ENCODE assay signal across 21 mouse cellular contexts in genomic region chr19:40964367-40964891, GRCm38 (mm10). TPM values are rescaled to one million over a fixed set of nuclear protein-coding genes. Genes with fewer than 3 reads are reported as not detected.
DNase-seq lines count a peak whose midpoint lies in the region; ATAC-seq and TF ChIP-seq lines count a peak whose summit lies in the region.
"Had no signal": no experiment of that assay in that cellular context is flagged by ENCODE, and none has a peak within 500 bp of the region (broad histone marks: within the 10 kb centered on the region; RNA-seq: fewer than 3 reads in every experiment).

No protein-coding gene starts in this region.

- no peaks in the 10 kb centered on the region for H3K9me3 ChIP-seq in lung, embryonic 15.5 days
- H3K9me3 ChIP-seq in intestine, embryonic 15.5 days = no peaks in the 10 kb centered on the region
- H3K9me3 ChIP-seq in stomach, embryonic 16.5 days (replicated peaks; ENCODE audit: control insufficient read depth, low read length) = no peaks in the 10 kb centered on the region
- H3K9me3 ChIP-seq: forebrain, embryonic 13.5 days; hindbrain, embryonic 15.5 days; limb, embryonic 15.5 days; liver, embryonic 15.5 days; midbrain, embryonic 15.5 days; neural tube, embryonic 12.5 days had no signal

- H3K4me3 ChIP-seq in lung, embryonic 15.5 days = no peak overlapping the region
- no peak overlapping the region for H3K4me3 ChIP-seq in intestine, embryonic 15.5 days (replicated peaks)
- H3K4me3 ChIP-seq in stomach, embryonic 16.5 days (replicated peaks; ENCODE audit: low read length) = no peak overlapping the region
- H3K4me3 ChIP-seq: erythroblast, embryonic 14.5 days; forebrain, embryonic 13.5 days; gastrocnemius, adult 2 months; hindbrain, embryonic 15.5 days; limb, embryonic 15.5 days; liver, embryonic 15.5 days; midbrain, embryonic 15.5 days; neural tube, embryonic 12.5 days had no signal

- H3K27me3 ChIP-seq in lung, embryonic 15.5 days = no peaks in the 10 kb centered on the region
- H3K27me3 ChIP-seq in intestine, embryonic 15.5 days (replicated peaks) = no peaks in the 10 kb centered on the region
- no peaks in the 10 kb centered on the region for H3K27me3 ChIP-seq in stomach, embryonic 16.5 days (ENCODE audit: control insufficient read depth, insufficient read depth, low read length)
- H3K27me3 ChIP-seq: forebrain, embryonic 13.5 days; hindbrain, embryonic 15.5 days; limb, embryonic 15.5 days; midbrain, embryonic 15.5 days; neural tube, embryonic 12.5 days had no signal

- H3K27ac ChIP-seq in lung, embryonic 15.5 days = peak overlapping the region; percentile 63
- H3K27ac ChIP-seq in intestine, embryonic 15.5 days = 0 out of 2 replicates have a peak overlapping the region, but pooled peaks have one; percentile 0
- peak overlapping the region; percentile 56 for H3K27ac ChIP-seq in stomach, embryonic 16.5 days (ENCODE audit: low read length)
- H3K27ac ChIP-seq: forebrain, embryonic 13.5 days; gastrocnemius, adult 2 months; hindbrain, embryonic 15.5 days; limb, embryonic 15.5 days; liver, embryonic 15.5 days; midbrain, embryonic 15.5 days; neural tube, embryonic 12.5 days had no signal

- 58% methylated on average over 3 of the region's 3 CpGs for WGBS in lung, embryonic 15.5 days
- WGBS in intestine, embryonic 15.5 days = 57% methylated on average over 3 of the region's 3 CpGs
- 53% methylated on average over 3 of the region's 3 CpGs for WGBS in stomach, embryonic 16.5 days

- TF ChIP-seq POLR2A in brain, embryonic 14.5 days (IDR thresholded peaks at IDR 0.05; ENCODE audit: borderline replicate concordance, extremely low read depth, insufficient read depth, insufficient read length, poor library complexity, severe bottlenecking) = no peak

- 0 out of 2 replicates have a peak, but pooled peaks cover 5% of the 10 kb centered on the region for H3K4me1 ChIP-seq in lung, embryonic 15.5 days
- no peaks in the 10 kb centered on the region for H3K4me1 ChIP-seq in intestine, embryonic 15.5 days (replicated peaks)
- H3K4me1 ChIP-seq in stomach, embryonic 16.5 days (ENCODE audit: control insufficient read depth, insufficient read depth, low read length) = no peaks in the 10 kb centered on the region
- H3K4me1 ChIP-seq: forebrain, embryonic 13.5 days; hindbrain, embryonic 15.5 days; liver, embryonic 15.5 days; midbrain, embryonic 15.5 days; neural tube, embryonic 12.5 days had no signal

- no peak for TF ChIP-seq CTCF in brain, embryonic 14.5 days (IDR thresholded peaks at IDR 0.05; ENCODE audit: borderline replicate concordance, extremely low read depth, insufficient read depth, insufficient read length)

- DNase-seq in lung, postnatal 10 days = no peak
- peak; percentile 2 for DNase-seq in brain, embryonic 14.5 days (ENCODE audit: low read depth)
- no peak for DNase-seq in layer of hippocampus, adult 8-10 months (ENCODE audit: low spot score in 2 of 2)
- DNase-seq: adrenal gland, postnatal 10 days; cerebellum, adult 9-10 months; gastrocnemius, adult 2 months; kidney, adult 18-20 months; kidney, postnatal 10 days; lung, postnatal 4 days; right cerebral cortex, postnatal 14 days had no signal

- H3K9ac ChIP-seq in lung, embryonic 15.5 days = no peak overlapping the region
- no peak overlapping the region for H3K9ac ChIP-seq in intestine, embryonic 15.5 days
- H3K9ac ChIP-seq in stomach, embryonic 16.5 days (ENCODE audit: low read length) = no peak overlapping the region
- H3K9ac ChIP-seq: forebrain, embryonic 13.5 days; hindbrain, embryonic 15.5 days; limb, embryonic 15.5 days; liver, embryonic 15.5 days; midbrain, embryonic 15.5 days; neural tube, embryonic 12.5 days had no signal

- ATAC-seq in lung, embryonic 15.5 days (ENCODE audit: borderline replicate concordance, extremely low read depth, low FRiP score, low TSS enrichment) = no peak
- ATAC-seq in intestine, embryonic 15.5 days = peak; percentile 66
- peak; percentile 35 for ATAC-seq in stomach, embryonic 16.5 days (ENCODE audit: insufficient read depth, low FRiP score)
- no peak for ATAC-seq in frontal cortex, adult (ENCODE audit: low TSS enrichment)
- ATAC-seq: forebrain, embryonic 13.5 days; midbrain, embryonic 15.5 days had no signal

- no peak overlapping the region for H3K4me2 ChIP-seq in lung, embryonic 15.5 days
- H3K4me2 ChIP-seq in intestine, embryonic 15.5 days (replicated peaks) = no peak overlapping the region
- H3K4me2 ChIP-seq in stomach, embryonic 16.5 days (ENCODE audit: low read depth, low read length) = no peak overlapping the region
- H3K4me2 ChIP-seq: forebrain, embryonic 13.5 days; hindbrain, embryonic 15.5 days; limb, embryonic 15.5 days; liver, embryonic 15.5 days; midbrain, embryonic 15.5 days; neural tube, embryonic 12.5 days had no signal

- no peaks in the 10 kb centered on the region for H3K36me3 ChIP-seq in lung, embryonic 15.5 days
- no peaks in the 10 kb centered on the region for H3K36me3 ChIP-seq in intestine, embryonic 15.5 days
- no peaks in the 10 kb centered on the region for H3K36me3 ChIP-seq in stomach, embryonic 16.5 days (ENCODE audit: control insufficient read depth, insufficient read depth, low read length)
- H3K36me3 ChIP-seq: hindbrain, embryonic 15.5 days; limb, embryonic 15.5 days; liver, embryonic 15.5 days; midbrain, embryonic 15.5 days; neural tube, embryonic 12.5 days had no signal

RNA-seq across cellular contexts. Expression of gene Blnk, which starts 29.9 kb away (rescaled TPM):
- polyA plus RNA-seq in lung, embryonic 15.5 days (2015; fragmentation: Nextera tagmentation; extraction: Ambion mirVana) = 0.54 and 0.79 TPM in 2 replicates
- 0.25 and 0.53 TPM in 2 replicates for polyA plus RNA-seq in brain, embryonic 14.5 days (2012; rRNA removed)
- polyA plus RNA-seq in intestine, embryonic 15.5 days (2015; fragmentation: Nextera tagmentation; extraction: Ambion mirVana) = 19.6 and 20.5 TPM in 2 replicates
- polyA plus RNA-seq in stomach, embryonic 16.5 days (2015; fragmentation: Nextera tagmentation; extraction: Ambion mirVana) = 5.0 and 5.8 TPM in 2 replicates
- 10 to 100 TPM in 2 of 4 experiments, 1 to 10 TPM in 2; 7.0 to 16.5 (median 11.2) TPM for total RNA-seq in layer of hippocampus, adult 8-10 months (2022)
- polyA plus RNA-seq: erythroblast, embryonic 14.5 days had no signal

Comparison
In these comparisons a context has a peak if more than half of its experiments do, and no peak if none do; other contexts are left out.
1. ATAC-seq: peak in intestine, embryonic 15.5 days (single experiment) and stomach, embryonic 16.5 days (single experiment); none in lung, embryonic 15.5 days (single experiment) and frontal cortex, adult (single experiment).
2. H3K27ac ChIP-seq: peak in every context shown above with its lines; median percentile 63 in lung, embryonic 15.5 days; 56 in stomach, embryonic 16.5 days; 0 in intestine, embryonic 15.5 days.